In the genomic region with DNA sequence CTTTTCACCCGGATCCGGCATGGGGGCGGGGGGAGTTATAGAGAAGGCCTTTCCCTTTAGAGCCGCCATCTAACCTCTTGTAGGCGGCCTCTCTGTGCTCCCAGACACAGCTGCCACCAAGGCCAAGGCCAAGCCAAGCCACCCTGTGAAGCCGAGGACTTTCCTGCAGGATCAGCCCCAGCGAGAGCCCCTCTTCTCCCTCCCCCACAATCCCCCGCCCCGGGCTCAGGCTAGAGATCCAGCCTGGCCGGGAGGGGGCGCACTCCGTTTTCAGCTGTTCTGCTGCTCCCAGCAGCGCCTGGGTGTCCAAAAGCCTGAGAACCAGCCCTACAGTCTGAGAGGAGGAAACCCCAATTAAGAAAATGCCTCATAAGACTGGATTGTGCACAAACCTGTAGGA, we compare ENCODE assay signal across 8 mouse cellular contexts. TPM values are rescaled to one million over a fixed set of nuclear protein-coding genes. Genes with fewer than 3 reads are reported as not detected.
DNase-seq lines count a peak whose midpoint lies in the region; ATAC-seq and TF ChIP-seq lines count a peak whose summit lies in the region.

No protein-coding gene starts in this region.

- 0 out of 2 replicates have a peak overlapping the region, but pooled peaks have one; percentile 24 for H3K4me2 ChIP-seq in embryonic facial prominence, embryonic 12.5 days (replicated peaks)
- peak overlapping the region; percentile 39; the same call in 1 of the 2 replicates for H3K4me2 ChIP-seq in limb, embryonic 13.5 days (replicated peaks)

- H3K27ac ChIP-seq in kidney, adult 2 months (ENCODE audit: insufficient read depth, low read depth, low read length) = no peak overlapping the region
- no peak overlapping the region for H3K27ac ChIP-seq in MEL (ENCODE audit: control insufficient read depth, low read depth, low read length)
- no peak overlapping the region for H3K27ac ChIP-seq in embryonic facial prominence, embryonic 12.5 days
- H3K27ac ChIP-seq in limb, embryonic 13.5 days = no peak overlapping the region

- TF ChIP-seq EP300 in MEL (IDR thresholded peaks at IDR 0.05; ENCODE audit: low read depth in 1 of 2, low read length in 2 of 2) = no peak

- no peaks in the 10 kb centered on the region for H3K4me1 ChIP-seq in kidney, adult 2 months (ENCODE audit: control insufficient read depth, insufficient read depth, low read length)
- H3K4me1 ChIP-seq in MEL (ENCODE audit: control insufficient read depth in 1 of 2, insufficient read depth in 2 of 2, low read length in 2 of 2) = no peaks in the 10 kb centered on the region
- peaks cover 13% of the 10 kb centered on the region; the same call in 1 of the 2 replicates for H3K4me1 ChIP-seq in embryonic facial prominence, embryonic 12.5 days
- peaks cover 15% of the 10 kb centered on the region; the same call in 1 of the 2 replicates for H3K4me1 ChIP-seq in limb, embryonic 13.5 days

- no peaks in the 10 kb centered on the region for H3K79me2 ChIP-seq in MEL (ENCODE audit: control insufficient read depth, insufficient read depth, low read length, poor library complexity)

- no peak for TF ChIP-seq POLR2A in kidney, adult 2 months (IDR thresholded peaks at IDR 0.05; ENCODE audit: low read depth, low read length)
- no peak for TF ChIP-seq POLR2A in MEL (IDR thresholded peaks at IDR 0.05; ENCODE audit: control insufficient read depth in 1 of 2, insufficient read depth in 1 of 2, low read depth in 1 of 2, low read length in 2 of 2, poor library complexity in 1 of 2)

- no peaks in the 10 kb centered on the region for H3K27me3 ChIP-seq in kidney, adult 2 months (replicated peaks; ENCODE audit: control insufficient read depth, insufficient read depth, low read length)
- no peaks in the 10 kb centered on the region for H3K27me3 ChIP-seq in MEL (ENCODE audit: control insufficient read depth in 1 of 2, insufficient read depth in 2 of 2, low read length in 2 of 2)
- H3K27me3 ChIP-seq in embryonic facial prominence, embryonic 12.5 days = no peaks in the 10 kb centered on the region
- no peaks in the 10 kb centered on the region for H3K27me3 ChIP-seq in limb, embryonic 13.5 days

- no peaks in the 10 kb centered on the region for H3K36me3 ChIP-seq in kidney, adult 2 months (ENCODE audit: control insufficient read depth, insufficient read depth, low read length)
- no peaks in the 10 kb centered on the region for H3K36me3 ChIP-seq in MEL (ENCODE audit: control insufficient read depth in 1 of 2, insufficient read depth in 2 of 2, low read length in 2 of 2)
- H3K36me3 ChIP-seq in embryonic facial prominence, embryonic 12.5 days = no peaks in the 10 kb centered on the region
- H3K36me3 ChIP-seq in limb, embryonic 13.5 days = no peaks in the 10 kb centered on the region

- no peaks in the 10 kb centered on the region for H3K9me3 ChIP-seq in MEL (replicated peaks; ENCODE audit: insufficient read depth, low read length)
- no peaks in the 10 kb centered on the region for H3K9me3 ChIP-seq in embryonic facial prominence, embryonic 12.5 days
- no peaks in the 10 kb centered on the region for H3K9me3 ChIP-seq in limb, embryonic 13.5 days

- 0 out of 2 replicates have a peak, but pooled peaks have one; percentile 8 for TF ChIP-seq CTCF in kidney, adult 2 months (conservative IDR thresholded peaks at IDR 0.05; ENCODE audit: insufficient read depth, insufficient read length, low read depth, low read length)
- peak in 2 of 3 experiments; percentile 53 to 78; a peak in 4 of 6 replicates for TF ChIP-seq CTCF in MEL (IDR thresholded peaks at IDR 0.05 in 2 of 3, conservative IDR thresholded peaks at IDR 0.05 in 1 of 3; ENCODE audit: control insufficient read depth in 1 of 3, insufficient read depth in 1 of 3, low read depth in 2 of 3, low read length in 3 of 3, poor library complexity in 1 of 3, severe bottlenecking in 1 of 3)

- WGBS in kidney, adult 2 months = 24% methylated on average over 13 of the region's 13 CpGs
- WGBS in embryonic facial prominence, embryonic 12.5 days = 12% methylated on average over 13 of the region's 13 CpGs
- WGBS in limb, embryonic 13.5 days = 11% methylated on average over 13 of the region's 13 CpGs

- no peak; the same call in 1 of the 2 replicates for TF ChIP-seq RAD21 in MEL (IDR thresholded peaks at IDR 0.05; ENCODE audit: low read depth, low read length)

- no peak for DNase-seq in kidney, adult 2 months
- no peak for DNase-seq in kidney, adult 18-20 months
- DNase-seq in MEL (ENCODE audit: low read depth, low spot score) = peak; percentile 27
- peak; percentile 70 for DNase-seq in retina, postnatal 1 day
- no peak for DNase-seq in spleen, adult 18-20 months
- no peak for DNase-seq in cerebellum, adult 11-12 months

- no peak for ATAC-seq in embryonic facial prominence, embryonic 12.5 days (ENCODE audit: insufficient number of reproducible peaks, insufficient read depth, low FRiP score, low TSS enrichment)
- ATAC-seq in limb, embryonic 13.5 days (ENCODE audit: low FRiP score, low read depth) = no peak

- H3K9ac ChIP-seq in MEL (ENCODE audit: control insufficient read depth, low read depth, low read length, poor library complexity, severe bottlenecking) = no peak overlapping the region
- H3K9ac ChIP-seq in embryonic facial prominence, embryonic 12.5 days = no peak overlapping the region
- no peak overlapping the region for H3K9ac ChIP-seq in limb, embryonic 13.5 days

- H3K4me3 ChIP-seq in kidney, adult 2 months (ENCODE audit: insufficient read depth, low read depth, low read length) = no peak overlapping the region
- no peak overlapping the region for H3K4me3 ChIP-seq in MEL (ENCODE audit: control insufficient read depth in 1 of 2, insufficient read depth in 1 of 2, low read depth in 2 of 2, low read length in 2 of 2)
- no peak overlapping the region for H3K4me3 ChIP-seq in embryonic facial prominence, embryonic 12.5 days
- H3K4me3 ChIP-seq in limb, embryonic 13.5 days = no peak overlapping the region

TF ChIP-seq in MEL, 35 proteins besides CTCF, POLR2A, EP300 and RAD21:
- TF ChIP-seq ELF1 (IDR thresholded peaks at IDR 0.05; ENCODE audit: low read depth, low read length) = no peak
- TF ChIP-seq MAZ (IDR thresholded peaks at IDR 0.05; ENCODE audit: low read depth, low read length) = no peak
- TF ChIP-seq SMC3 (IDR thresholded peaks at IDR 0.05; ENCODE audit: low read depth, low read length) = peak; percentile 22
- TF ChIP-seq E2F4 (IDR thresholded peaks at IDR 0.05; ENCODE audit: borderline replicate concordance, low read depth, low read length) = no peak
- TF ChIP-seq CHD2 (IDR thresholded peaks at IDR 0.05; ENCODE audit: low read length) = no peak
- no peak for TF ChIP-seq UBTF (IDR thresholded peaks at IDR 0.05; ENCODE audit: borderline replicate concordance, insufficient read depth, low read depth, low read length)
- no peak for TF ChIP-seq MAX (IDR thresholded peaks at IDR 0.05; ENCODE audit: low read length)

RNA-seq across cellular contexts. Expression of gene Dtnb, which starts 21.9 kb away (rescaled TPM):
- 60.5 and 68.0 TPM in 2 replicates for polyA plus RNA-seq in kidney, adult 2 months (2012; rRNA removed)
- total RNA-seq in MEL (2012; rRNA removed) = 18.6 and 20.6 TPM in 2 replicates
- 10 to 100 TPM in 1 of 2 experiments, not detected in 1; 24.9 TPM for polyA plus RNA-seq in MEL (2012; ENCODE audit: insufficient read depth in 1 of 2, insufficient read length in 2 of 2, low read depth in 1 of 2, low replicate concordance in 2 of 2, missing spikeins in 1 of 2)
- 53.0 and 54.8 TPM in 2 replicates for polyA plus RNA-seq in embryonic facial prominence, embryonic 12.5 days (2016; fragmentation: Nextera tagmentation; extraction: Ambion mirVana)
- 36.9 and 43.2 TPM in 2 replicates for polyA plus RNA-seq in limb, embryonic 13.5 days (2015; fragmentation: Nextera tagmentation; extraction: Ambion mirVana)

Comparison
In these comparisons a context has a peak if more than half of its experiments do, and no peak if none do; other contexts are left out.
1. DNase-seq: peak in MEL (single experiment) and retina, postnatal 1 day (single experiment); none in kidney, adult 2 months (single experiment), kidney, adult 18-20 months (single experiment), spleen, adult 18-20 months (0 of 2) and cerebellum, adult 11-12 months (single experiment).